Mouse (Mus musculus) CD4-positive, CD25-positive, alpha-beta regulatory T cell, adult 4 months (primary cell): Measurements from ENCODE around the gene Tppp. TPM values are rescaled to one million over a fixed set of nuclear protein-coding genes. Genes with fewer than 3 reads are reported as not detected.
A peak's percentile ranks its signal among the peaks of the same experiment; 100 is the strongest.
"Not testable (repeated sequence)": the region's sequence is repeated elsewhere in the genome, so short reads cannot be mapped to it uniquely, and the experiment has no call there.

Source experiments
- ATAC-seq: one replicate; pipeline ENCODE4 v1.8.0; 2017
- polyA plus RNA-seq, 2 experiments: library from polyadenylated mRNA; unstranded; fragments of 100-300 nt; shearing (Covaris generic); gene quantifications; one replicate each; pipeline ENCODE4 v1.2.1; 2017

Gene Tppp
- 1 to 10 TPM in 1 of 2 experiments, under 1 TPM in 1; 0.67 to 1.7 TPM for polyA plus RNA-seq

- ATAC-seq, result peak; percentile 96
Measured at GRCm38 (mm10) chr13:74008948-74009718, at the start of gene Tppp. Gene Tppp (plus strand): TSS chr13:74009407.

DNA sequence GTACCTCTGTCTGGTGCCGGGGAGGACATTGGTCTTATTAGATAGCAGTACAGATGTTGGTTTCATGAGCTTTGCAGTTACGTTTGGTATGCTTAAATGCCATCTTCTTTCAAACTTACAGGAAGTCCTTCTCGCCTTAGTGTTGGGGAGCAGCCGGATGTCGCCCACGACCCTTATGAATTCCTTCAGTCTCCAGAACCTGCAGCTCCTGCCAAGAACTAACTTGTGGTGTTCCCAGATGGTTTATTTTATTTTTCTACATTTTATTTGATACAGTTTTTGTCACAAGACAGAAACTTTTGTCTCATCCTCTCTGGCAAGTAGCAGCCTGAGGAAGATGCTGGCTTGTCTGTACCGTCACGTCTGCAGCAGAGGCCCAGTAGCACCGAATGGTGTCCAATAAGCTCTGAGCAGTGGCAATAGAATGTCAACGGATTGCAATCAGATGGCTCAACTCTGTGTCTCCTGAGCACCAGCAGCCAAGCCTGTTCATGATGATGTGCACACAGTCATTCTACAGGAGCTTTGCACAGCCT lies 49.0 kb upstream of the Tppp start:
- no peak for ATAC-seq

GRCm38 (mm10) chr13:73961177-73961576 lies 48.0 kb upstream of the Tppp start:
- ATAC-seq, result no peak

GRCm38 (mm10) chr13:73963551-73963950 lies 45.7 kb upstream of the Tppp start, which contains the start of gene Zdhhc11:
Gene Zdhhc11 (plus strand): TSS chr13:73963851.
- ATAC-seq, result no peak

- ATAC-seq, result peak; percentile 69
Measured at GRCm38 (mm10) chr13:73970545-73971448, 38.4 kb upstream of the Tppp start.

GRCm38 (mm10) chr13:73974523-73974922 lies 34.7 kb upstream of the Tppp start:
- ATAC-seq, result no peak

- ATAC-seq, result no peak
Measured at GRCm38 (mm10) chr13:73976935-73977334, 32.3 kb upstream of the Tppp start.

GRCm38 (mm10) chr13:73990325-73990724 lies 18.9 kb upstream of the Tppp start:
- no peak for ATAC-seq

DNA sequence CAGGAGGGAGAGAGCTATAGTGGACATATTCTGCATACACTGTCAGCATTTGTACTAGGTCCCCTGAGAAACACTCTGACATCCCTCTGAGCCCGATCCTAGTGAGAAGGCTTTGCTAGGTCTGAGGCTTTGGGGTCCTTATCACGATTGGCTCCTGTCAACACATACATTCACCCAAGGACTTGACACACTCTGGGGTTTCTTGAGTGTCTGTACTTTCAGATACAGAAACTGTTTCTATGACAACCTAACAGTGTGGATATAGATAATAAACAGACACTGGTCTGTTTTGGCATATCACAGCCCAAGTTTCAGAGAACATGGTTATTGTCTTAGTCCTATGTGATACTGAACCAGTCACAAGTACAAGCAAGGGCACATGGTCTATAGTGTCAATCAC lies 18.4 kb upstream of the Tppp start:
- no peak for ATAC-seq

- no peak for ATAC-seq
Measured at GRCm38 (mm10) chr13:73991267-73991666, 17.9 kb upstream of the Tppp start.

- no peak for ATAC-seq
Measured at GRCm38 (mm10) chr13:73996456-73996855, 12.8 kb upstream of the Tppp start.

DNA sequence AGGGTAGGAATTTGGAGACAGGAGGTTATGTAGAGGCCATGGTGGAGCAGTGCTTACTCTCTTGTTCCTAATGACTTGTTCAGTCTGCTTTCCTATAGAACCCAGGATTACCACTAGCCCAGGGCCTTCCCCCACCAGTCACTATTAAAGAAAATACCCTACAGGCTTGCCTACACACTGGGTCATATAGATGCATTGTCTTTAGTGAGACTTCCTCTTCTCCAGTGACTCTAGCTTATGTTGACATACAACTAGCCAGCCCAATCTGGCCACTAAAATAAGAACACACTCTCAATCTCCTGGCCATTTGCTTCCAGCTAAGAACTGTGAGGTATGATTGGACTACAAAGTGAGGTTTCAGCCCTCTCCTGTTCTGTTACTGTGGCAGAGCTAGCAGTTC lies 8.7 kb upstream of the Tppp start:
- ATAC-seq, result no peak

DNA sequence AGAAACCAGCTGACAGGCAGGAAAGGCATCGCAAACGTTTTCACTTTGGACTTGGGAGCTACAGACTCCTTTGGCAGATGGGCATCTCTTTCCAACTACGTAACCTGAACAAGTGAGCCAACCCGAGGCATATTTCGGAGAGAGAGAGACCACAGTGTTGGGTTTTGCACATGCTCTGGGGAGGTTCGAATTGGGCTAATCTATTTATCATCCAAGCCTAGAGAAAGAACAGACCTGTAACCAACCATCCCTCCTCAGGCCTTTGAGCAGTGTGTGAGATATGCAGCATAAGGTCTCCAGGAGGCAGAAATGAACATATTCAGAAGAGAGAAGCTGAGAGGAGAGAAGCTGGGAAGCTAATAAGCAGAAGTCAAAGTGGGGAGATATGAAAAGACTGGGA lies 8.2 kb upstream of the Tppp start:
- no peak for ATAC-seq

GRCm38 (mm10) chr13:74001492-74001891 lies 7.7 kb upstream of the Tppp start:
- ATAC-seq, result no peak

- ATAC-seq, result not testable (repeated sequence)
Measured at GRCm38 (mm10) chr13:74006881-74007280, 2.3 kb upstream of the Tppp start.

GRCm38 (mm10) chr13:74008216-74008615 lies 991 bp upstream of the Tppp start:
- ATAC-seq, result not testable (repeated sequence)

- ATAC-seq, result peak; percentile 14
Measured at GRCm38 (mm10) chr13:74009791-74010614, 796 bp downstream of the Tppp start.

- ATAC-seq, result no peak
Measured at GRCm38 (mm10) chr13:74010678-74011077, 1.5 kb downstream of the Tppp start.

DNA sequence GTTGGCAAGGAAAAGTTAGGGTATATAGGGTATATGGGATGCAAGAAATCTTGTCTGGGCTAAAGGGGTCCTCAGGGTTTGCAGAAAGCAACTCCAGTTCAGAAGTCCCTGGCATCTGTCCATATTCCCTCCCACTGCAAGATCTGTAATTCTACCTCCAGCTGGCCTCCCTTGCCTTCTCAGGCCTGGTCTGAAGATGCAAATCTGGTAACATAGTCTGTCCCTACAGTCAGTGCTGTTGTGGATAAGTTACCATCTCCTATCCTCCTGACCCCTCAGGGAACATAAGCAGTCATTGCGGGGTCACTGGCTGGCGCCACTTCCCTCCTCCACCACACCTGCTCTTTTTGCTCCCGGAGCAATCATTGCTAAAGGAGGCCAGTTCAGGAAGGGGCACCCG lies 6.7 kb downstream of the Tppp start:
- no peak for ATAC-seq

- no peak for ATAC-seq
Measured at GRCm38 (mm10) chr13:74017426-74017825, 8.2 kb downstream of the Tppp start.

- not testable (repeated sequence) for ATAC-seq
Measured at GRCm38 (mm10) chr13:74019006-74019405, 9.8 kb downstream of the Tppp start.
